Mouse (Mus musculus) testis, adult 2 months (tissue): ENCODE measurements around the gene Morf4l2. TPM values are rescaled to one million over a fixed set of nuclear protein-coding genes. Genes with fewer than 3 reads are reported as not detected.

Experiments
- polyA plus RNA-seq: library from polyadenylated mRNA; depleted of rRNA; stranded (reverse); fragments of >200 nt; gene quantifications from 2 replicates; pipeline ENCODE4 v1.2.3, GENCODE M21; 2012; rRNA removed

The Morf4l2 gene
- polyA plus RNA-seq, 1 experiment: 22.6 TPM

Other genes starting within 250 kb of the Morf4l2 start
- not detected in 2 replicates for gene Kir3dl1, start 225.7 kb downstream of the Morf4l2 start, polyA plus RNA-seq
- 0.13 and 0.15 TPM in 2 replicates for gene Kir3dl2, start 199.6 kb downstream of the Morf4l2 start, polyA plus RNA-seq
- gene Tceal3, start 152.8 kb downstream of the Morf4l2 start, polyA plus RNA-seq: 2.4 and 2.6 TPM in 2 replicates
- gene Tceal1, start 35.7 kb downstream of the Morf4l2 start, polyA plus RNA-seq: 1.0 and 1.3 TPM in 2 replicates
- 0.05 TPM in 1 of 2 replicates, not detected in the other for gene Glra4, start 36.5 kb upstream of the Morf4l2 start, polyA plus RNA-seq
- gene Plp1, start 79.0 kb upstream of the Morf4l2 start, polyA plus RNA-seq: 10.6 and 15.6 TPM in 2 replicates
- gene Rab9b, start 125.1 kb upstream of the Morf4l2 start, polyA plus RNA-seq: 0.23 and 0.43 TPM in 2 replicates
- 0.72 and 0.91 TPM in 2 replicates for gene H2bfm, start 183.6 kb upstream of the Morf4l2 start, polyA plus RNA-seq
- 15.3 and 21.9 TPM in 2 replicates for gene Tmsb15b2, start 231.8 kb upstream of the Morf4l2 start, polyA plus RNA-seq
- 4.9 and 6.7 TPM in 2 replicates for gene Tmsb15l, start 233.2 kb upstream of the Morf4l2 start, polyA plus RNA-seq
- 9.9 and 22.9 TPM in 2 replicates for gene Tmsb15b1, start 233.2 kb upstream of the Morf4l2 start, polyA plus RNA-seq
- 1.4 and 2.1 TPM in 2 replicates for gene Zcchc18, start 249.5 kb upstream of the Morf4l2 start, polyA plus RNA-seq